Mouse (Mus musculus): ENCODE measurements at regions not wholly inside any gene's neighbourhood (a gene's known extent, or its start where the extent isn't known, plus 50 kb on each side); places are given as distances from the start of the nearest gene placed in this dataset.

GRCm38 (mm10) chr13:40472683-40473082 lies 111.4 kb upstream of the Ofcc1 start:
- no peak for DNase-seq

- no peak for DNase-seq
Measured at GRCm38 (mm10) chr13:40469162-40469561, 107.9 kb upstream of the Ofcc1 start.

GRCm38 (mm10) chr13:40453360-40453759 lies 92.1 kb upstream of the Ofcc1 start:
- DNase-seq, result no peak

- DNase-seq, result no peak
Measured at GRCm38 (mm10) chr13:40429831-40430230, 68.6 kb upstream of the Ofcc1 start.

GRCm38 (mm10) chr13:40423051-40423450 lies 61.8 kb upstream of the Ofcc1 start:
- DNase-seq, result no peak

GRCm38 (mm10) chr13:40417856-40418255 lies 56.6 kb upstream of the Ofcc1 start:
- DNase-seq, result no peak

- no peak for DNase-seq
Measured at GRCm38 (mm10) chr13:40413074-40413473, 51.8 kb upstream of the Ofcc1 start.

Measured in kidney, postnatal 25 days (tissue).